Mouse (Mus musculus) MEL (cell line): ENCODE data around the gene Dync1i2. TPM values are rescaled to one million over a fixed set of nuclear protein-coding genes. Genes with fewer than 3 reads are reported as not detected.

Experiments used
- DNase-seq: peaks from one replicate; pipeline ENCODE4 v3.0.0; 2011; ENCODE audit warnings: low read depth, low spot score
- H3K27ac ChIP-seq: 2 replicates; pipeline ENCODE4 v1.5.1; 2012; ENCODE audit warnings: low read depth, mild to moderate bottlenecking, control low read depth, low read length, moderate library complexity; ENCODE audit not compliant: control insufficient read depth
- H3K27me3 ChIP-seq, 2 experiments: fragments of 150-350 bp in 1 of 2; sonication (generic) in 1 of 2; 2 replicates each; pipeline ENCODE4 v1.6.1; 2012; ENCODE audit warnings: low read length in 2 of 2, mild to moderate bottlenecking in 2 of 2, improper control_type of control experiment in 1 of 2, moderate library complexity in 1 of 2; ENCODE audit not compliant: insufficient read depth in 2 of 2, control insufficient read depth in 1 of 2
- H3K36me3 ChIP-seq, 2 experiments: 2 replicates each; pipeline ENCODE4 v1.6.1; 2012 to 2014; ENCODE audit warnings: low read length in 2 of 2, improper control_type of control experiment in 1 of 2, inconsistent platforms in 1 of 2, mild to moderate bottlenecking in 1 of 2; ENCODE audit not compliant: insufficient read depth in 2 of 2, control insufficient read depth in 1 of 2
- H3K4me1 ChIP-seq, 2 experiments: fragments of 150-350 bp in 1 of 2; sonication (generic) in 1 of 2; 2 replicates each; pipeline ENCODE4 v1.6.1; 2012; ENCODE audit warnings: low read length in 2 of 2, improper control_type of control experiment in 1 of 2, mild to moderate bottlenecking in 1 of 2; ENCODE audit not compliant: insufficient read depth in 2 of 2, control insufficient read depth in 1 of 2
- H3K4me3 ChIP-seq, 2 experiments: fragments of 150-350 bp in 1 of 2; sonication (generic) in 1 of 2; 2 replicates each; pipeline ENCODE4 v1.5.1; 2012; ENCODE audit warnings: low read depth in 2 of 2, low read length in 2 of 2, mild to moderate bottlenecking in 2 of 2, moderate library complexity in 2 of 2, control low read depth in 1 of 2, improper control_type of control experiment in 1 of 2; ENCODE audit not compliant: control insufficient read depth in 1 of 2, insufficient read depth in 1 of 2
- H3K79me2 ChIP-seq: 2 replicates; pipeline ENCODE4 v1.6.1; 2012; ENCODE audit warnings: mild to moderate bottlenecking, low read length, moderate library complexity; ENCODE audit not compliant: control insufficient read depth, poor library complexity, insufficient read depth
- H3K9ac ChIP-seq: 2 replicates; pipeline ENCODE4 v1.6.1; 2012; ENCODE audit warnings: low read depth, mild to moderate bottlenecking, control low read depth, low read length, moderate library complexity; ENCODE audit not compliant: control insufficient read depth, poor library complexity, severe bottlenecking
- H3K9me3 ChIP-seq: fragments of 150-350 bp; sonication (generic); replicated peaks from 2 replicates; pipeline ENCODE4 v1.6.1; 2012; ENCODE audit warnings: mild to moderate bottlenecking, low read length, improper control_type of control experiment, moderate library complexity; ENCODE audit not compliant: insufficient read depth
- CHD1 ChIP-seq: IDR thresholded peaks from 2 replicates; pipeline ENCODE4 v1.6.1; 2012; ENCODE audit warnings: low read depth, mild to moderate bottlenecking, inconsistent platforms, low read length, improper control_type of control experiment
- CHD2 ChIP-seq: IDR thresholded peaks from 2 replicates; pipeline ENCODE4 v1.6.1; 2011; ENCODE audit warnings: low read length, improper control_type of control experiment
- CTCF ChIP-seq, 3 experiments: IDR thresholded peaks in 2 of 3; conservative IDR thresholded peaks in 1 of 3; 2 replicates each; pipeline ENCODE4 v1.5.1; 2011 to 2012; ENCODE audit warnings: low read length in 3 of 3, low read depth in 2 of 3, mild to moderate bottlenecking in 2 of 3, improper control_type of control experiment in 1 of 3, inconsistent platforms in 1 of 3, mixed read lengths in 1 of 3, moderate library complexity in 1 of 3; ENCODE audit not compliant: control insufficient read depth in 1 of 3, insufficient read depth in 1 of 3, poor library complexity in 1 of 3, severe bottlenecking in 1 of 3
- E2F4 ChIP-seq: IDR thresholded peaks from 2 replicates; pipeline ENCODE4 v1.6.1; 2011; ENCODE audit warnings: low read depth, low read length, improper control_type of control experiment, borderline replicate concordance
- ETS1 ChIP-seq: IDR thresholded peaks from 2 replicates; pipeline ENCODE4 v1.6.1; 2012; ENCODE audit warnings: low read depth, mild to moderate bottlenecking, inconsistent platforms, low read length, improper control_type of control experiment, moderate library complexity
- GABPA ChIP-seq: IDR thresholded peaks from 2 replicates; pipeline ENCODE4 v1.6.1; 2012; ENCODE audit warnings: low read depth, mild to moderate bottlenecking, inconsistent platforms, low read length, improper control_type of control experiment, moderate library complexity
- GATA1 ChIP-seq: IDR thresholded peaks from 2 replicates; pipeline ENCODE4 v1.6.1; 2011; ENCODE audit warnings: low read depth, low read length, improper control_type of control experiment
- HCFC1 ChIP-seq: IDR thresholded peaks from 2 replicates; pipeline ENCODE4 v1.6.1; 2012; ENCODE audit warnings: low read depth, mild to moderate bottlenecking, inconsistent platforms, low read length, improper control_type of control experiment, moderate library complexity
- JUND ChIP-seq: IDR thresholded peaks from 2 replicates; pipeline ENCODE4 v1.6.1; 2011; ENCODE audit warnings: low read depth, mild to moderate bottlenecking, improper control_type of control experiment, low read length
- KAT2A ChIP-seq: conservative IDR thresholded peaks from 2 replicates; pipeline ENCODE4 v1.6.1; 2012; ENCODE audit warnings: low read depth, low read length, improper control_type of control experiment, inconsistent platforms
- MAX ChIP-seq: IDR thresholded peaks from 2 replicates; pipeline ENCODE4 v1.6.1; 2011; ENCODE audit warnings: low read length, improper control_type of control experiment
- MAZ ChIP-seq: IDR thresholded peaks from 2 replicates; pipeline ENCODE4 v1.6.1; 2012; ENCODE audit warnings: low read depth, mild to moderate bottlenecking, inconsistent platforms, low read length, improper control_type of control experiment
- MEF2A ChIP-seq: IDR thresholded peaks from 2 replicates; pipeline ENCODE4 v1.6.1; 2014; ENCODE audit warnings: low read depth, mild to moderate bottlenecking, inconsistent platforms, low read length, improper control_type of control experiment; ENCODE audit not compliant: poor library complexity, insufficient replicate concordance, severe bottlenecking; ENCODE audit errors: extremely low read depth
- MXI1 ChIP-seq: IDR thresholded peaks from 2 replicates; pipeline ENCODE4 v1.6.1; 2011; ENCODE audit warnings: mild to moderate bottlenecking, low read depth, low read length, improper control_type of control experiment
- MYB ChIP-seq: IDR thresholded peaks from 2 replicates; pipeline ENCODE4 v1.6.1; 2011; ENCODE audit warnings: mild to moderate bottlenecking, low read depth, low read length, improper control_type of control experiment
- NELFE ChIP-seq: IDR thresholded peaks from 2 replicates; pipeline ENCODE4 v1.6.1; 2011; ENCODE audit warnings: low read depth, low read length, improper control_type of control experiment
- NRF1 ChIP-seq: IDR thresholded peaks from 2 replicates; pipeline ENCODE4 v1.6.1; 2014; ENCODE audit warnings: low read depth, mild to moderate bottlenecking, inconsistent platforms, low read length, improper control_type of control experiment, moderate library complexity; ENCODE audit not compliant: poor library complexity, insufficient read depth, severe bottlenecking
- POLR2AphosphoS2 ChIP-seq: IDR thresholded peaks from 2 replicates; pipeline ENCODE4 v1.6.1; 2011; ENCODE audit warnings: low read length, improper control_type of control experiment
- POLR2AphosphoS5 ChIP-seq: IDR thresholded peaks from 2 replicates; pipeline ENCODE4 v1.6.1; 2012; ENCODE audit warnings: low read depth, borderline replicate concordance, mild to moderate bottlenecking, inconsistent platforms, low read length, moderate library complexity, mixed read lengths
- TAL1 ChIP-seq: IDR thresholded peaks from 2 replicates; pipeline ENCODE4 v1.6.1; 2012; ENCODE audit warnings: mild to moderate bottlenecking, inconsistent platforms, low read length, moderate library complexity, mixed read lengths
- UBTF ChIP-seq: IDR thresholded peaks from 2 replicates; pipeline ENCODE4 v1.6.1; 2012; ENCODE audit warnings: low read depth, mild to moderate bottlenecking, inconsistent platforms, low read length, improper control_type of control experiment, moderate library complexity, borderline replicate concordance; ENCODE audit not compliant: insufficient read depth
- USF2 ChIP-seq, 2 experiments: IDR thresholded peaks; 2 replicates each; pipeline ENCODE4 v1.6.1; 2011 to 2012; ENCODE audit warnings: improper control_type of control experiment in 2 of 2, low read length in 2 of 2, borderline replicate concordance in 1 of 2, inconsistent platforms in 1 of 2, low read depth in 1 of 2, mild to moderate bottlenecking in 1 of 2; ENCODE audit not compliant: insufficient read depth in 1 of 2
- ZC3H11A ChIP-seq: IDR thresholded peaks from 2 replicates; pipeline ENCODE4 v1.6.1; 2012; ENCODE audit warnings: low read depth, mild to moderate bottlenecking, inconsistent platforms, low read length, improper control_type of control experiment
- ZMIZ1 ChIP-seq: IDR thresholded peaks from 2 replicates; pipeline ENCODE4 v1.6.1; 2012; ENCODE audit warnings: low read depth, mild to moderate bottlenecking, inconsistent platforms, low read length, improper control_type of control experiment, moderate library complexity
- polyA plus RNA-seq, 2 experiments: library from polyadenylated mRNA; stranded (reverse) in 1 of 2; unstranded in 1 of 2; fragments of >175 nt in 1 of 2; fragments of >200 nt in 1 of 2; gene quantifications; 2 replicates each; pipeline versions ENCODE4 v1.2.1 to v1.2.4; 2012; ENCODE audit warnings: low replicate concordance in 2 of 2, low read depth in 1 of 2; ENCODE audit not compliant: insufficient read length in 2 of 2, insufficient read depth in 1 of 2, missing spikeins in 1 of 2
- total RNA-seq: library from RNA; depleted of rRNA; stranded (reverse); fragments of 300-350 nt; gene quantifications from 2 replicates; pipeline ENCODE4 v1.2.3, GENCODE M21; 2012

Gene Dync1i2
- total and polyA plus RNA-seq, 3 experiments: 21.8 to 156 (median 59.1) TPM

DNA sequence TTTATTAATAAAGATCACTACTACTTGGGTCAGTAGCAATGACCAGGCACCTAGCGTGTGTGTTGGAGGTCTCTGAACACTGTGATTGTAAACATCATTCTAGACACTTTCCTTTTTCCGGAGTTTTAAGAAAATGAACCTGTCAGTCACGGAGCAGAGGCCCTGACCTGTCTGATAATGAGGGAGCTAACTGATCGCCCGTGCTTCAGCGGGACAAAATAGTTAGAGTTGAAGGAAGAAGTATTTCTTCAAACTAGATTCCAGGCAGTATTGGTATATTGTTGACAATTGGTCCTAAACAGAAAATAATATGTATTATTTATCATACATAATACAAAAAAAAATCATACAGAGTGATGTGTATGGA lies 837 bp downstream of the Dync1i2 start:
- no peaks in the 10 kb centered on the region for H3K9me3 ChIP-seq
- H3K36me3 ChIP-seq: peaks cover 0 to 10% of the 10 kb centered on the region in 2 experiments; a peak in 3 of 4 replicates
- peaks cover 9% of the 10 kb centered on the region for H3K79me2 ChIP-seq
- H3K9ac ChIP-seq: peak overlapping the region; percentile 94
- peaks cover 0 to 11% of the 10 kb centered on the region in 2 experiments; a peak in 2 of 4 replicates for H3K4me1 ChIP-seq
- peak overlapping the region; percentile 94 to 98 for H3K4me3 ChIP-seq
- peak; percentile 51 for DNase-seq
- no peaks in the 10 kb centered on the region for H3K27me3 ChIP-seq
- H3K27ac ChIP-seq: peak overlapping the region; percentile 53
- TF ChIP-seq POLR2AphosphoS2 (no peak), MYB (no peak), KAT2A (no peak), TAL1 (no peak), CHD1 (0 out of 2 replicates have a peak, but pooled peaks have one; percentile 22), GATA1 (peak; percentile 47; the same call in 1 of the 2 replicates), MXI1 (no peak), MAZ (no peak), NELFE (no peak), E2F4 (no peak)

DNA sequence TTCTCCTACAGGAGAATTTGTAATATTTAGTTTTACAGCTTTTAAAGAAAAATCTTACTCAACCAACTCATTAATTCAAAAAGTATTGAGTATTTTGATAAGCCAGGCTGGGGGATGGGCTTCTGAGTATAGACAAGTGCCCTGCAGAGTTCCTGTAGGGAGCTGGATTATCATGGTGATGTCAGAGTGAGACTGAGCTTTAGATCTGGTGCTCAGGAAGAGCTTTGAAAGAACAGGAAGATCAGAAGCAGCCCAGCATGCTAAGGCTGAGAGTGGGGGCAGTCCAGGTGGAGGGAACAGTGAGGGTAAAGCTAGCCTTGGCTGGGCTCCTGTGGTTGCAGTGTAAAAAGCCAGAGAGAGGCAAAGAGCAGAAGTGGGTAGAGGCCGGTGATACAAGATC lies 9.5 kb downstream of the Dync1i2 start:
- no peak for TF ChIP-seq UBTF
- TF ChIP-seq MEF2A: no peak
- no peak for TF ChIP-seq POLR2AphosphoS2
- no peak for TF ChIP-seq CTCF (IDR thresholded peaks at IDR 0.05 in 2 of 3, conservative IDR thresholded peaks at IDR 0.05 in 1 of 3; ENCODE audit: control insufficient read depth in 1 of 3, insufficient read depth in 1 of 3, low read depth in 2 of 3, low read length in 3 of 3, poor library complexity in 1 of 3, severe bottlenecking in 1 of 3)
- no peak for TF ChIP-seq MAX
- no peak for TF ChIP-seq JUND
- TF ChIP-seq USF2 (IDR thresholded peaks at IDR 0.05; ENCODE audit: borderline replicate concordance in 1 of 2, insufficient read depth in 1 of 2, low read depth in 1 of 2, low read length in 2 of 2): no peak
- TF ChIP-seq POLR2AphosphoS5: no peak
- TF ChIP-seq CHD2: no peak
- TF ChIP-seq ZC3H11A: no peak
- no peak for TF ChIP-seq ZMIZ1
- TF ChIP-seq HCFC1: no peak
- TF ChIP-seq MAZ: no peak
- no peak for TF ChIP-seq GABPA
- TF ChIP-seq ETS1: no peak
- TF ChIP-seq NRF1: no peak
- Histone ChIP-seq H3K9me3 (no peaks in the 10 kb centered on the region), H3K4me3 (no peak overlapping the region), H3K4me1 (no peaks in the 10 kb centered on the region), H3K27ac (no peak overlapping the region), H3K9ac (no peak overlapping the region), H3K27me3 (no peaks in the 10 kb centered on the region), H3K79me2 (no peaks in the 10 kb centered on the region), H3K36me3 (peaks cover 0 to 13% of the 10 kb centered on the region in 2 experiments; a peak in 2 of 4 replicates)
- DNase-seq: no peak
